Mouse (Mus musculus) ovary, adult 10 weeks (tissue): ENCODE data around the gene Fthl17f. TPM values are rescaled to one million over a fixed set of nuclear protein-coding genes. Genes with fewer than 3 reads are reported as not detected.

ENCODE experiments used
- polyA plus RNA-seq: library from polyadenylated mRNA; stranded (reverse); fragments of 350-450 nt; fragmentation: Illumina TruSeq; extraction: RNeasy Lipid Tissue Mini Kit (QIAGEN cat#74804); gene quantifications from one replicate; pipeline ENCODE4 v1.2.3, GENCODE M21; 2014

The Fthl17f gene
- polyA plus RNA-seq: not detected

GRCm38 (mm10) chrX:9062715-9063114, at the start of gene Fthl17f:
Gene Fthl17f, plus strand, starts transcription at chrX:9063015.

DNA sequence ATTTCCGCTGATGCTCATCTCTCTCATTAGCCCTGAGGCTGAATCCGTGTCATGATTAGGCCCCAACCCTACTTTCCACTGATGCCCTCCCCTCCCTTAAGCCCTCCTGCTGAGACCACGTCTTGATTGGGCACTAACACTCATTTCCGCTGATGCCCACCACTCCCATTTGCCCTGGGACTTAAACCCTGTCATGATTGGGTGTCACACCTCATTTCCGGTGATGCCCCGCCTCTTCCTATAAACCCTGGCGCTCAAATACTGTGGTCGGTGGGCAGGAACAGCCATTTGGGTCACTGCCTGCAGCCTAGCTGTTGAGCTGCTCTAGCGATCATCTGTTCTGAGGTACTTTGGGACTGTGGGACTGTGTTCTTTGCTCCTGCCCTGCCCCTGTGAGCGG, 29.6 kb upstream of the Fthl17f start, which contains the start of gene Fthl17e:
TSS of gene Fthl17e (plus strand) at position 301 of the 400 bp plus-strand sequence.

GRCm38 (mm10) chrX:9104262-9104661, 41.4 kb downstream of the Fthl17f start, which contains the start of gene 4930402K13Rik:
Gene 4930402K13Rik, plus strand, starts transcription at chrX:9104562.

Other genes starting within 250 kb of the Fthl17f start
- gene Gm6592, start 219.0 kb upstream of the Fthl17f start, polyA plus RNA-seq: not detected
- gene Gm5751, start 188.8 kb upstream of the Fthl17f start, polyA plus RNA-seq: not detected
- gene B630019K06Rik, start 170.6 kb upstream of the Fthl17f start, polyA plus RNA-seq: 27.7 TPM
- not detected for gene Fthl17b, start 100.0 kb upstream of the Fthl17f start, polyA plus RNA-seq
- gene Fthl17c, start 86.5 kb upstream of the Fthl17f start, polyA plus RNA-seq: not detected
- not detected for gene Fthl17d, start 76.3 kb upstream of the Fthl17f start, polyA plus RNA-seq
- not detected for gene Fthl17e, start 29.5 kb upstream of the Fthl17f start, polyA plus RNA-seq
- gene 4930402K13Rik, start 41.5 kb downstream of the Fthl17f start, polyA plus RNA-seq: not detected
- gene Lancl3, start 136.9 kb downstream of the Fthl17f start, polyA plus RNA-seq: 23.6 TPM
- gene Gm14862, start 193.9 kb downstream of the Fthl17f start, polyA plus RNA-seq: not detected
- 29.5 TPM for gene Xk, start 209.7 kb downstream of the Fthl17f start, polyA plus RNA-seq
- not detected for gene H2al1m, start 220.7 kb downstream of the Fthl17f start, polyA plus RNA-seq